Mouse (Mus musculus): ENCODE data around the gene P2rx7.

P2rx7 gene

GRCm38 (mm10) chr5:122690486-122690885 lies 46.8 kb downstream of the P2rx7 start:
- peak; percentile 78 for DNase-seq (ENCODE audit: low read depth, low spot score)

- DNase-seq (ENCODE audit: low read depth, low spot score): peak; percentile 49
Observed at GRCm38 (mm10) chr5:122693431-122694207, 49.9 kb downstream of the P2rx7 start.

GRCm38 (mm10) chr5:122695516-122695915 lies 51.8 kb downstream of the P2rx7 start:
- no peak for DNase-seq (ENCODE audit: low read depth, low spot score)

- peak; percentile 26 for DNase-seq (ENCODE audit: low read depth, low spot score)
Observed at GRCm38 (mm10) chr5:122698041-122698700, 54.5 kb downstream of the P2rx7 start.

- DNase-seq (ENCODE audit: low read depth, low spot score): peak; percentile 17
Observed at GRCm38 (mm10) chr5:122698701-122699060, 55.0 kb downstream of the P2rx7 start.

GRCm38 (mm10) chr5:122700109-122700836 lies 56.6 kb downstream of the P2rx7 start:
- DNase-seq (ENCODE audit: low read depth, low spot score): no peak

- no peak for DNase-seq (ENCODE audit: low read depth, low spot score)
Observed at GRCm38 (mm10) chr5:122700837-122701212, 57.1 kb downstream of the P2rx7 start.

GRCm38 (mm10) chr5:122702156-122702555 lies 58.4 kb downstream of the P2rx7 start:
- DNase-seq (ENCODE audit: low read depth, low spot score): no peak

- no peak for DNase-seq (ENCODE audit: low read depth, low spot score)
Observed at GRCm38 (mm10) chr5:122703574-122703973, 59.9 kb downstream of the P2rx7 start.

GRCm38 (mm10) chr5:122704571-122704970 lies 60.9 kb downstream of the P2rx7 start:
- no peak for DNase-seq (ENCODE audit: low read depth, low spot score)

- no peak for DNase-seq (ENCODE audit: low read depth, low spot score)
Observed at GRCm38 (mm10) chr5:122705174-122705573, 61.5 kb downstream of the P2rx7 start.

- no peak for DNase-seq (ENCODE audit: low read depth, low spot score)
Observed at GRCm38 (mm10) chr5:122706917-122707275, 63.2 kb downstream of the P2rx7 start.

GRCm38 (mm10) chr5:122707276-122708181 lies 63.8 kb downstream of the P2rx7 start, which contains the start of gene P2rx4:
TSS of gene P2rx4 (plus strand) at chr5:122707544.
- peak; percentile 89 for DNase-seq (ENCODE audit: low read depth, low spot score)

- peak; percentile 45 for DNase-seq (ENCODE audit: low read depth, low spot score)
Observed at GRCm38 (mm10) chr5:122708819-122709218, 65.1 kb downstream of the P2rx7 start.

GRCm38 (mm10) chr5:122715723-122716122 lies 72.0 kb downstream of the P2rx7 start:
- DNase-seq (ENCODE audit: low read depth, low spot score): no peak

- DNase-seq (ENCODE audit: low read depth, low spot score): peak; percentile 58
Observed at GRCm38 (mm10) chr5:122716793-122717192, 73.1 kb downstream of the P2rx7 start.

GRCm38 (mm10) chr5:122718400-122718799 lies 74.7 kb downstream of the P2rx7 start:
- no peak for DNase-seq (ENCODE audit: low read depth, low spot score)

- DNase-seq (ENCODE audit: low read depth, low spot score): no peak
Observed at GRCm38 (mm10) chr5:122719168-122719567, 75.5 kb downstream of the P2rx7 start.

- DNase-seq (ENCODE audit: low read depth, low spot score): no peak
Observed at GRCm38 (mm10) chr5:122725453-122725852, 81.7 kb downstream of the P2rx7 start.

GRCm38 (mm10) chr5:122726068-122726467 lies 82.4 kb downstream of the P2rx7 start:
- peak; percentile 87 for DNase-seq (ENCODE audit: low read depth, low spot score)

GRCm38 (mm10) chr5:122726595-122726994 lies 82.9 kb downstream of the P2rx7 start:
- DNase-seq (ENCODE audit: low read depth, low spot score): no peak
